ENCODE assay signal across 9 mouse cellular contexts in the genomic region with DNA sequence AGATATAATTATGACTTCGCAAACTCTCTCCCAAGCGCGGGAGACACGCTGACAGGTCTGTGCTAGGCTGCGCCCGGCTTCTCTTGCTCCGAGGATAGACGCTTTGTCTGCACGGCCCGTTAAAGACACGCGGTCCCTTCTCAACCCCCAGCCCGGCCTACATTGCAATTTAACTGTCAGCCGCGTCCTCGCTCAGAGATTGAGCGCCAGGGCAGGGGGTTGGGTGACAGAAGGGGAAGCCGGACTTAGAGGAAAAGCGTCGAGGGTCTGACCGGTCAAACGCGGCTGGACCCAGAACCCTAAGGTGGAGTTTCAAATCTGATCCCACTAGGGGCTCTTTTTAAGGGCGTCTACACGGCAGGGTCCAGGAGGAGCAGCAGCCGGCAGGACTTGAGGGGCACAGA. TPM values are rescaled to one million over a fixed set of nuclear protein-coding genes. Genes with fewer than 3 reads are reported as not detected.
DNase-seq lines count a peak whose midpoint lies in the region; ATAC-seq and TF ChIP-seq lines count a peak whose summit lies in the region.
"Had no signal": no experiment of that assay in that cellular context is flagged by ENCODE, and none has a peak within 500 bp of the region (broad histone marks: within the 10 kb centered on the region; RNA-seq: fewer than 3 reads in every experiment).

No protein-coding gene starts in this region.

- peaks cover 29% of the 10 kb centered on the region for H3K27me3 ChIP-seq in lung, postnatal 0 days (replicated peaks; ENCODE audit: insufficient read depth, low read length)
- peaks cover 75% of the 10 kb centered on the region for H3K27me3 ChIP-seq in forebrain, embryonic 13.5 days
- peaks cover 55% of the 10 kb centered on the region for H3K27me3 ChIP-seq in limb, embryonic 13.5 days
- peaks cover 56% of the 10 kb centered on the region for H3K27me3 ChIP-seq in stomach, embryonic 16.5 days (ENCODE audit: control insufficient read depth, insufficient read depth, low read length)

- H3K9ac ChIP-seq in lung, postnatal 0 days (replicated peaks; ENCODE audit: low read depth), result no peak overlapping the region
- 0 out of 2 replicates have a peak overlapping the region, but pooled peaks have one; percentile 3 for H3K9ac ChIP-seq in forebrain, embryonic 13.5 days
- H3K9ac ChIP-seq in limb, embryonic 13.5 days, result peak overlapping the region; percentile 51
- H3K9ac ChIP-seq in stomach, embryonic 16.5 days (ENCODE audit: low read length), result no peak overlapping the region

- no peaks in the 10 kb centered on the region for H3K36me3 ChIP-seq in lung, postnatal 0 days (ENCODE audit: insufficient read depth, low read length)
- no peaks in the 10 kb centered on the region for H3K36me3 ChIP-seq in forebrain, embryonic 13.5 days (ENCODE audit: poor library complexity, severe bottlenecking)
- H3K36me3 ChIP-seq in limb, embryonic 13.5 days, result no peaks in the 10 kb centered on the region
- no peaks in the 10 kb centered on the region for H3K36me3 ChIP-seq in stomach, embryonic 16.5 days (ENCODE audit: control insufficient read depth, insufficient read depth, low read length)

- no peak for TF ChIP-seq CTCF in lung, postnatal 0 days (IDR thresholded peaks at IDR 0.05)

- WGBS in lung, postnatal 0 days, result 3% methylated on average over 26 of the region's 26 CpGs
- WGBS in forebrain, embryonic 13.5 days, result under 1% methylated on average over 26 of the region's 26 CpGs
- WGBS in limb, embryonic 13.5 days, result 1% methylated on average over 26 of the region's 26 CpGs
- 6% methylated on average over 26 of the region's 26 CpGs for WGBS in stomach, embryonic 16.5 days

- no peaks in the 10 kb centered on the region for H3K9me3 ChIP-seq in lung, postnatal 0 days (ENCODE audit: low read length)
- 0 out of 2 replicates have a peak, but pooled peaks cover 6% of the 10 kb centered on the region for H3K9me3 ChIP-seq in forebrain, embryonic 13.5 days (replicated peaks)
- H3K9me3 ChIP-seq in limb, embryonic 13.5 days, result no peaks in the 10 kb centered on the region
- 0 out of 2 replicates have a peak, but pooled peaks cover 3% of the 10 kb centered on the region for H3K9me3 ChIP-seq in stomach, embryonic 16.5 days (replicated peaks; ENCODE audit: control insufficient read depth, low read length)

- 0 out of 2 replicates have a peak overlapping the region, but pooled peaks have one; percentile 4 for H3K4me3 ChIP-seq in lung, postnatal 0 days (ENCODE audit: low read depth, low read length)
- peak overlapping the region; percentile 16 for H3K4me3 ChIP-seq in forebrain, embryonic 13.5 days
- H3K4me3 ChIP-seq in limb, embryonic 13.5 days, result peak overlapping the region; percentile 25
- no peak overlapping the region for H3K4me3 ChIP-seq in stomach, embryonic 16.5 days (replicated peaks; ENCODE audit: low read length)

- no peak overlapping the region for H3K27ac ChIP-seq in lung, postnatal 0 days (ENCODE audit: low read length)
- H3K27ac ChIP-seq in forebrain, embryonic 13.5 days, result no peak overlapping the region
- H3K27ac ChIP-seq in limb, embryonic 13.5 days, result peak overlapping the region; percentile 74; the same call in 1 of the 2 replicates
- H3K27ac ChIP-seq in stomach, embryonic 16.5 days (ENCODE audit: low read length), result no peak overlapping the region

- H3K4me2 ChIP-seq in lung, postnatal 0 days (replicated peaks; ENCODE audit: low read depth, low read length), result 0 out of 2 replicates have a peak overlapping the region, but pooled peaks have one; percentile 5
- peak overlapping the region; percentile 32 for H3K4me2 ChIP-seq in forebrain, embryonic 13.5 days
- H3K4me2 ChIP-seq in limb, embryonic 13.5 days (replicated peaks), result peak overlapping the region; percentile 67
- peak overlapping the region; percentile 21; the same call in 1 of the 2 replicates for H3K4me2 ChIP-seq in stomach, embryonic 16.5 days (ENCODE audit: low read depth, low read length)

- peaks cover 7% of the 10 kb centered on the region; the same call in 1 of the 2 replicates for H3K4me1 ChIP-seq in lung, postnatal 0 days (ENCODE audit: insufficient read depth, low read depth, low read length)
- peaks cover 49% of the 10 kb centered on the region for H3K4me1 ChIP-seq in forebrain, embryonic 13.5 days
- H3K4me1 ChIP-seq in limb, embryonic 13.5 days, result peaks cover 74% of the 10 kb centered on the region
- H3K4me1 ChIP-seq in stomach, embryonic 16.5 days (ENCODE audit: control insufficient read depth, insufficient read depth, low read length), result peaks cover 28% of the 10 kb centered on the region

- intact Hi-C loops in left cerebral cortex, postnatal 14 days (cut with DNase I), result loop anchor here (5.0 kb wide), 2 partner anchors 38 to 173 kb away; a partner anchor contains a TSS

- ATAC-seq in lung, postnatal 0 days, result no peak
- peak; percentile 62 for ATAC-seq in forebrain, embryonic 13.5 days
- ATAC-seq in limb, embryonic 13.5 days (ENCODE audit: low FRiP score, low read depth), result no peak
- ATAC-seq in stomach, embryonic 16.5 days (ENCODE audit: insufficient read depth, low FRiP score), result no peak

- no peak for DNase-seq in lung, postnatal 0 days (ENCODE audit: low spot score)
- no peak for DNase-seq in lung, postnatal 36 days
- no peak for DNase-seq in layer of hippocampus, adult 8-10 months (ENCODE audit: low spot score in 2 of 2)
- no peak for DNase-seq in left cerebral cortex, postnatal 14 days (ENCODE audit: low spot score in 2 of 2)
- DNase-seq: kidney, adult 8-10 months; right cerebral cortex, adult 18-20 months had no signal

- TF ChIP-seq EP300 in lung, postnatal 0 days (IDR thresholded peaks at IDR 0.05), result no peak

RNA-seq across cellular contexts. Expression of a gene that starts 6.6 kb away (rescaled TPM):
- polyA plus RNA-seq in lung, postnatal 0 days (2015; fragmentation: Nextera tagmentation; extraction: Ambion mirVana), result not detected in 2 replicates
- not detected in 2 replicates for polyA plus RNA-seq in forebrain, embryonic 13.5 days (2015; fragmentation: Nextera tagmentation; extraction: Ambion mirVana)
- not detected in 2 replicates for polyA plus RNA-seq in limb, embryonic 13.5 days (2015; fragmentation: Nextera tagmentation; extraction: Ambion mirVana)
- polyA plus RNA-seq in stomach, embryonic 16.5 days (2015; fragmentation: Nextera tagmentation; extraction: Ambion mirVana), result not detected in 2 replicates
- not detected for total RNA-seq in layer of hippocampus, adult 8-10 months (2022)
- total RNA-seq in left cerebral cortex, postnatal 14 days (2021), result not detected

RNA-seq across cellular contexts. Expression of a gene that starts 50.3 kb away (rescaled TPM):
- polyA plus RNA-seq in lung, postnatal 0 days (2015; fragmentation: Nextera tagmentation; extraction: Ambion mirVana), result 0.12 and 0.32 TPM in 2 replicates
- not detected in 2 replicates for polyA plus RNA-seq in forebrain, embryonic 13.5 days (2015; fragmentation: Nextera tagmentation; extraction: Ambion mirVana)
- not detected in 2 replicates for polyA plus RNA-seq in limb, embryonic 13.5 days (2015; fragmentation: Nextera tagmentation; extraction: Ambion mirVana)
- polyA plus RNA-seq in stomach, embryonic 16.5 days (2015; fragmentation: Nextera tagmentation; extraction: Ambion mirVana), result 0.15 and 0.26 TPM in 2 replicates
- total RNA-seq in layer of hippocampus, adult 8-10 months (2022), result not detected
- total RNA-seq in left cerebral cortex, postnatal 14 days (2021), result not detected

RNA-seq across cellular contexts. Expression of a gene that starts 57.6 kb away (rescaled TPM):
- not detected in 2 replicates for polyA plus RNA-seq in lung, postnatal 0 days (2015; fragmentation: Nextera tagmentation; extraction: Ambion mirVana)
- not detected in 2 replicates for polyA plus RNA-seq in forebrain, embryonic 13.5 days (2015; fragmentation: Nextera tagmentation; extraction: Ambion mirVana)
- polyA plus RNA-seq in limb, embryonic 13.5 days (2015; fragmentation: Nextera tagmentation; extraction: Ambion mirVana), result not detected in 2 replicates
- not detected in 2 replicates for polyA plus RNA-seq in stomach, embryonic 16.5 days (2015; fragmentation: Nextera tagmentation; extraction: Ambion mirVana)
- not detected for total RNA-seq in layer of hippocampus, adult 8-10 months (2022)
- not detected for total RNA-seq in left cerebral cortex, postnatal 14 days (2021)

Comparison
In these comparisons a context has a peak if more than half of its experiments do, and no peak if none do; other contexts are left out.
1. H3K4me2 ChIP-seq: peak in every context shown above with its lines; median percentile 67 in limb, embryonic 13.5 days; 32 in forebrain, embryonic 13.5 days; 21 in stomach, embryonic 16.5 days; 5 in lung, postnatal 0 days.
2. H3K9ac ChIP-seq: peak in forebrain, embryonic 13.5 days (single experiment) and limb, embryonic 13.5 days (single experiment); none in lung, postnatal 0 days (single experiment) and stomach, embryonic 16.5 days (single experiment).